Mouse (Mus musculus) bone marrow macrophage, adult 2 months (primary cell): ENCODE results near the gene Atoh8. TPM values are rescaled to one million over a fixed set of nuclear protein-coding genes. Genes with fewer than 3 reads are reported as not detected.

Source experiments
- H3K27ac ChIP-seq: 2 replicates; pipeline ENCODE4 v1.5.1; 2012; ENCODE audit warnings: low read depth, low read length; ENCODE audit not compliant: insufficient read depth
- H3K4me1 ChIP-seq: 2 replicates; pipeline ENCODE4 v1.6.1; 2012; ENCODE audit warnings: low read length; ENCODE audit not compliant: control insufficient read depth, insufficient read depth
- H3K4me3 ChIP-seq: 2 replicates; pipeline ENCODE4 v1.5.1; 2012; ENCODE audit warnings: mild to moderate bottlenecking, low read length, moderate library complexity; ENCODE audit not compliant: insufficient read depth
- CTCF ChIP-seq: IDR thresholded peaks from 2 replicates; pipeline ENCODE4 v1.5.1; 2012; ENCODE audit warnings: low read depth, mild to moderate bottlenecking, low read length, moderate library complexity
- POLR2A ChIP-seq: IDR thresholded peaks from 2 replicates; pipeline ENCODE4 v1.6.1; 2012; ENCODE audit warnings: mild to moderate bottlenecking, low read depth, low read length, borderline replicate concordance
- polyA plus RNA-seq: library from polyadenylated mRNA; stranded (reverse); fragments of >200 nt; gene quantifications from 2 replicates; pipeline ENCODE4 v1.2.4, GENCODE M21; 2012; ENCODE audit not compliant: missing spikeins, insufficient read depth, insufficient read length

Atoh8 gene
- polyA plus RNA-seq, 1 experiment, result not detected

DNA sequence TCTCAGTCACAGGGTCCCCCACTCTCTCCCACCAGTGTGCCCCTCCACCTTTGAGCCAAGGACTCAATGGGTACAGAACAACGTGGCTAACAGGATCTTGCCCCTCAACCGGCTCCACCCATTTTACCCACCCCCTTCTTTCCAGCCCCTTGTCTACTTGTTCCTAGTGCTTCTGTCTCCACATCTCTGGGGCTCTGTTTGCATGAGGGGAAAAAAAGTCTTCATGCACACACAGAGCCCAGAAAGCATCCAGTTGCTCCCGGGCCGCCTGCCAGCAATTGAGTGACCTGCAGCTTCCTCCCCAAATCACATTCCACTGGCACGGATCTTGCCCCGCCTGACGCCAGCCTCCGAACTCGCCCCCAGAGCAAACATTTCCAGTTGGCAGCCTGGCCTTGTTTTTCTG lies 8.8 kb upstream of the Atoh8 start:
- no peak overlapping the region for H3K4me3 ChIP-seq
- no peak overlapping the region for H3K27ac ChIP-seq
- TF ChIP-seq POLR2A, result no peak
- TF ChIP-seq CTCF, result no peak
- H3K4me1 ChIP-seq, result peaks cover 6% of the 10 kb centered on the region

DNA sequence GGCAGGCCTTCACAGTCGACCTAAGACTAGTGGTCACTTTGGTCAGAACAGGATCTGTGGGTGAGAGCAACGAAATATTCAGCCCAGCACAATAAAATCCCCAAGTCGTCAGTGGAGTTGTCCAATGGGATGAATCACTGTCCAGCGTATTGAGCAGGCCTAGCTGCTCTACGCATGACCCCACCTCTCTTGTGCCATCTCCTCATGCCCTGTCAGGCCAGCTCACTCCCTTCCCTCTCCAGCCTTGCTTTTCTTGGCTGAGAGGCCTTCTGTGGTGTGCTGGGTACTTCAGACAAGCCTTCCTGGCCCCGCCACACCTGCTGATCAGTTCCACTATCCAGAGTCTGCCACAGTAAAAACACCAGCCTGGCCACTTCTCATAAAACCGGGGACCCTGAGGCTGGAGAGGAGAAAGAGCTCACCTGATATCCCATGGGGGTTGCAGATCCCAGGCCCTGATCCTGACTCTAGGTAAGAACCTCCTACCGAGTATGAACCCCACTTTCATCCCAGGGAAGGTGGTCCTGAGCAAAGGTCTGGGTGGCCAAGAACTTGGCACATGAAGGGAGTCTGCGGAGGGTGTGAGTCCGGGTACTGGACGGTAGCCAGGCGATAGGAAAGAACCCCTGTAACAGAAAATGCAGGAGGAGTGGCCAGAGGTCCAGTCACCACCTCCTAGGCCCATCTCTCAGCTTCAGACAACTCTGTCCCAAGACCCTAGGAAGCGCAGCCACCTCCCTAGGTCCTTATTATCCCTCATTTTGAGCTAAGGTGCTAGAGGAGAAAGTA lies 7.3 kb upstream of the Atoh8 start:
- Histone ChIP-seq H3K4me3 (no peak overlapping the region), H3K4me1 (peaks cover 6% of the 10 kb centered on the region), H3K27ac (no peak overlapping the region)
- TF ChIP-seq CTCF (no peak), POLR2A (no peak)

DNA sequence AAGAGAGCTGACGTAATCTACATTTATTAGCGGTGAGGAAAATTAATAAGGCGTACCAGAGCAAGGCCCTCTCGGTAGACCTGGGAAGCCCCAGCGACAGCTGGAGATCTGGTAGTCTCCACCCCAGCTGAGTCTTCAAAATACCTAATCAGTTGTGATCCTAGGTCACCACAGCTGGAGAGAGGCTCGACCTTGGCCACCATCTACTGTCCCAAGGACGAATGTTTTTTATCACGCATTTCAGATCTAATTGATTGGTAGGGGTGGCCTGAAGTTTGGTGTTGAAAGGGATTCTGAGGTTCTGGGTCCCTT lies 6.4 kb upstream of the Atoh8 start:
- H3K4me3 ChIP-seq, result no peak overlapping the region
- peaks cover 5% of the 10 kb centered on the region for H3K4me1 ChIP-seq
- TF ChIP-seq CTCF (no peak), POLR2A (no peak)
- H3K27ac ChIP-seq, result no peak overlapping the region

DNA sequence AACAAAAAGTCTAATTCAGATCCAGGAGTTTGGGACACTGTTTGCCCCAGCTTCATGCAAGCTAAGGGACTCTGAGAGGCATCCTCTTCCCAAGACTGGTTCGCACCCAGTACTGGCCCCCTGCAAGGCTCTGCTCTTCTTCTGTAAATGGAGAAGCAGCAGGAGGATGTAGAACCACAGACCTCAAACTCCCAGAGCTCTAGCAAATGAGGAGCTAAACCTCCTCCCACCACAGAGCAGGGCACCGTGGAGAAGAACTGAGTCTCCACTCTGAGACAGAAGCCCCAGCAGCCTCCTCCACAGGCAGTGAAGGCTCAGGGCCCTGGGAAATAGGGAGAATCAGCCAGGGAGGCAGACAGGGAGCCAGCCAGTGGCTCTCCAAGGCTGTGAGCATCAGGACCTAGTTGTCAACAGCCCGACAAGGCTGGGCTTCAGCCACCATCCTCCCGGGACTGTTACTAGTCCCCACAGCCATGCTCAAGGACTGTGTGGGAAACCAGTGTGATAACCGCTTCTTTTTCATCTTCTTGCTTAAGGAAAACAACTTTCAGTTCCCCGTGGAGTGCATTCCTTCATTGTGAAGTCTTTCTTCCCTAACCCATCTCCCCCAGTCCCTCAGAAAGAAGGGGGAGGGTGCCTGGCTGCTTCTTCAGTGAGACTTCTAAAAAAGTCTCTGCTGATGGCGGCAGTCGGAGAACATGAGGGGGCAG lies 5.9 kb upstream of the Atoh8 start:
- H3K27ac ChIP-seq, result no peak overlapping the region
- no peaks in the 10 kb centered on the region for H3K4me1 ChIP-seq
- no peak overlapping the region for H3K4me3 ChIP-seq
- TF ChIP-seq POLR2A (no peak), CTCF (no peak)

DNA sequence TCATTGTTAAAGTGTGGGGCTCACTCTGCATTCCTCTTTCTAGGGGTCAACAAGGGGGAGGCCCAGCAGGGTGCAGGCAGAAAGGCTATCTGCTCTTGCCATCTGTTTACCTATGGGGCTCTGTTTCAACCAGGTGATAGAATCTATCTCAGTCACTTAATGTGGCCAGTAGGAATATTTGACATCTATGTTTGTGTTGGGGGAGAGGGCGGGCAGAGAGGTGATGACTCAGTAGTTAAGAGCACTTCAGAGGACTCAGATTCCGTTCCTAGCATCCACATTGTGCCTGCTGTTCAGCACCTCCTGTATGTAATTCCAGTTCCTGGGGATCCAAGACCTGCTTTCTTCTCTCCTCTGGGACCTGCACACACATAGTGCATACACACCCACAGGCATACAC lies 4.7 kb upstream of the Atoh8 start:
- H3K4me1 ChIP-seq, result 0 out of 2 replicates have a peak, but pooled peaks cover 3% of the 10 kb centered on the region
- TF ChIP-seq CTCF (no peak), POLR2A (no peak)

DNA sequence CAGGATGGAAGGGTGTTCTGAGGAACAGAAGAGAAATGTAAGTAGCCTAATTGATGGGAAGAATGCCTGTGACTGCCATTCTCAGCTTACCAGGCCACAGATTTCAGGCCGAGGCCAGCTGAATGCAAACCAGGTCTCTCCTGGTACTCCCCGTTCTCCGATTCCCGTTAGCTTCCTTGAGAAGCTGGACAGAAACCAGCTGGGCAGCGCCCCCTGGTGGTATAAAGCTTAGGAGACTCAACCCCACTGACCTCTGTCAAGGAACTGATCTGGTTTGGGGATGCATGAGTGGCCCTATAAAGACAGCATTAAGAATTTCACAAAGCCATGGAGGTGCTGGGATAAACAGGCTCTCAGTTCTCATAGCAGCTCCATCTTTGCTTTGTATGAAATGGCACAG lies 1.7 kb upstream of the Atoh8 start:
- H3K27ac ChIP-seq, result no peak overlapping the region
- TF ChIP-seq CTCF (peak; percentile 71), POLR2A (no peak)
- 0 out of 2 replicates have a peak, but pooled peaks cover 3% of the 10 kb centered on the region for H3K4me1 ChIP-seq
- no peak overlapping the region for H3K4me3 ChIP-seq

More for the DNA sequence above, 4.7 kb upstream of the Atoh8 start:
- no peak overlapping the region for H3K27ac ChIP-seq
- H3K4me3 ChIP-seq, result no peak overlapping the region

DNA sequence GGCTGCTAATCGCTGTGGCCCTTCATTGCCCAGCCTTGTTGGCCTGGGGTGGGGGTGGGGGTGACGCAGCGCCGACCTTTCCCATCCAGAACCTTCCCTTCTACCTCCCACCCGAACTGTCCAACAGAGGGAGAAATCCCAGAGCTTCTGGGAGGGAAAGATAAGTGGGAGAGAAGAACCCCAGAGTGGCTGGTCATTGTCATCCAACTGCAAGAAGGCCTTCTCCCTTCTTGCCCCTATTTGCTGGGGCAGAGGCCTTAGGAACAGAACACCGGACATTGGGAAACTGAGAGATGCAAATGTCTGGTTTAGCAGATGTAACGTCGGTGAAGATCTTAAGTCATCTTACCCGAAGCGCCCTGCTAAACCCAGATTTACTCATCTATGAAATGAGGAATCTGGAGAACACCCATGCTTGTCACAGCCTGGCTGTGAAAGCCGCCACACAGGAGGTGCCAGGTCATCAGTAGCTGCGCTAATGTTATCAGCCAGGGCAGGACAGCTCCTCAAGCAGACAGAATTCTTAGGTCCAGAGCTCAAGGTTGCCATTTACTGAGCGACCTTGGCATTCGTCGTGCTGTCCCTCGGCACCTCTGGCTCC lies 530 bp upstream of the Atoh8 start:
- TF ChIP-seq POLR2A (no peak), CTCF (no peak)
- Histone ChIP-seq H3K27ac (no peak overlapping the region), H3K4me3 (peak overlapping the region; percentile 57), H3K4me1 (0 out of 2 replicates have a peak, but pooled peaks cover 3% of the 10 kb centered on the region)

DNA sequence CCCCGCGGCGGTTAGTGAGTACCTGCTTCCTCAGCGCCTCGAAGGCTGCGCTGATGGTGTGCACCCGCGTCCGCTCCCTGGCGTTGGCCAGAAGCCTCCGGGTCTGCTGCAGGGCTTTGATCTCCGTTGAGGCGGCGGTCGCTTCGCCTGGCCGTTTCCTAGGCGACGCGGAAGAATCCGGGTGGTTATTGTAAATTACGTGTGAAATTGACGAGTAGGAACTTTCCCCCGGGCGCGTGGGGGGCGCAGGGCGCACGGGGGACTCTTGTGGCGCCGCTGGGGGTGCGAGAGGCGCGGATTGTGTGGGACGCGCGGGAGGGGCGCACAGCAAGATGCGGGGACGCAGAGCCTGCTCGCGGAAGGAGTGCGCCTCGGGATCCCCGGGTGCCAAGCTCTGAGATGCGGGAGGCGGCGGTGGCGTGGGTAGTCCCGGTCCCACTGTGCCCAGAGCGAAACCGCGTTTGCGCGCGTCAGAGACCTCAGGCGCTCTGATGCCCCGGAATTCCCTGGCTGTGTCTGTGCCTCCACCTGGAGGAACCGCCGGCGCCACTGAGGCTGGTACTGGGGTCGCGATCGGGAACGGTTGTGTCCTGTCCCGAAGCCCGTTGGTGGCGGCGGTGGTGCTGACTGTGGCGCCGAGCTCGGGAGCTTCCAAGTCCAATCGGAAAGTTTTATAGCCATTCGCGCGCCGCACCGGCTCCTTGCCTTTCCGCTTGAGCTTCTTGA lies 842 bp downstream of the Atoh8 start:
- H3K27ac ChIP-seq, result no peak overlapping the region
- peak overlapping the region; percentile 57 for H3K4me3 ChIP-seq
- no peak for TF ChIP-seq CTCF
- TF ChIP-seq POLR2A, result no peak
- H3K4me1 ChIP-seq, result 0 out of 2 replicates have a peak, but pooled peaks cover 3% of the 10 kb centered on the region

DNA sequence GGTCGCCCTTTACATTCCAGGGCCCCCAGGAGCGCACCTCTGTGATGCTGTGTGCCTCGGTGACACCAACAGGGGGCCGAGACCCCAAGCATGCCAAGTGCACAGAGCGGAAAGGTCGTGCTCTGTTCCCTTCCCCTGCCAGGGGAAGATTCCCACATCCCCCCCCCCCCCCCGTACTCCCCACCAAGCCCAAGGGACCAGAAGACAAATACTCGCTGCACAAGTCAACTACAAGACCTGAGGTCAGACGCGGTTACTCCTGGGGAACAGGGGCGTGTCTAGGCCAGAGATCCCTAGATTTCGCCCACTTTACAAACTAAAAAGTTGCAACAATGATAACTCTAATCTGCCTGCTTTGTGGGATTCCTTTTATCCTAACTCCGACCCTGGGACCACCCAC lies 1.4 kb downstream of the Atoh8 start:
- H3K4me1 ChIP-seq, result 0 out of 2 replicates have a peak, but pooled peaks cover 3% of the 10 kb centered on the region
- TF ChIP-seq CTCF (no peak), POLR2A (no peak)

More for the DNA sequence above, 1.4 kb downstream of the Atoh8 start:
- H3K27ac ChIP-seq, result no peak overlapping the region
- H3K4me3 ChIP-seq, result no peak overlapping the region
